Mouse (Mus musculus) frontal cortex, postnatal 10 days (tissue): ENCODE results near the gene Mrps23.
A peak's percentile ranks its signal among the peaks of the same experiment; 100 is the strongest.

ENCODE experiments used
- DNase-seq, 2 experiments: peaks; one replicate each; pipeline ENCODE4 v3.0.0; 2022; ENCODE audit warnings: low spot score in 2 of 2, mixed read lengths in 1 of 2

Mrps23 gene

GRCm38 (mm10) chr11:88207697-88208096 is 3.5 kb downstream of the Mrps23 start:
- DNase-seq: no peak

- DNase-seq: no peak
Observed at GRCm38 (mm10) chr11:88211824-88212582, 7.8 kb downstream of the Mrps23 start.

GRCm38 (mm10) chr11:88213757-88214156 is 9.6 kb downstream of the Mrps23 start:
- DNase-seq: no peak

- peak in 1 of 2 experiments; percentile 55 for DNase-seq
Observed at GRCm38 (mm10) chr11:88214881-88215831, 11.0 kb downstream of the Mrps23 start.

GRCm38 (mm10) chr11:88216231-88216685 is 12.1 kb downstream of the Mrps23 start:
- peak in 1 of 2 experiments; percentile 60 for DNase-seq

- DNase-seq: no peak
Observed at GRCm38 (mm10) chr11:88218155-88218554, 14.0 kb downstream of the Mrps23 start.

GRCm38 (mm10) chr11:88218586-88218985 is 14.4 kb downstream of the Mrps23 start:
- no peak for DNase-seq

- DNase-seq: no peak
Observed at GRCm38 (mm10) chr11:88221929-88222475, 17.8 kb downstream of the Mrps23 start.

GRCm38 (mm10) chr11:88227001-88227957 is 23.1 kb downstream of the Mrps23 start:
- DNase-seq: no peak

GRCm38 (mm10) chr11:88231213-88231790 is 27.1 kb downstream of the Mrps23 start:
- DNase-seq: no peak

GRCm38 (mm10) chr11:88233528-88234427 is 29.6 kb downstream of the Mrps23 start:
- no peak for DNase-seq

- no peak for DNase-seq
Observed at GRCm38 (mm10) chr11:88234789-88235188, 30.6 kb downstream of the Mrps23 start.

- DNase-seq: no peak
Observed at GRCm38 (mm10) chr11:88235221-88236203, 31.3 kb downstream of the Mrps23 start.

- DNase-seq: no peak
Observed at GRCm38 (mm10) chr11:88240275-88240674, 36.1 kb downstream of the Mrps23 start.

- no peak for DNase-seq
Observed at GRCm38 (mm10) chr11:88240736-88241353, 36.7 kb downstream of the Mrps23 start.

GRCm38 (mm10) chr11:88241468-88242301 is 37.5 kb downstream of the Mrps23 start:
- no peak for DNase-seq

- DNase-seq: peak in 1 of 2 experiments; percentile 38
Observed at GRCm38 (mm10) chr11:88245581-88246170, 41.5 kb downstream of the Mrps23 start.
